Mouse (Mus musculus) erythroid progenitor cell, adult 5-6 weeks (primary cell): ENCODE measurements around the gene Ugt1a6a. TPM values are rescaled to one million over a fixed set of nuclear protein-coding genes. Genes with fewer than 3 reads are reported as not detected.
"Not testable (repeated sequence)": the region's sequence is repeated elsewhere in the genome, so short reads cannot be mapped to it uniquely, and the experiment has no call there.

Experiments used
- ATAC-seq: replicated peaks from 2 replicates; pipeline ENCODE4 v1.8.0; 2016; ENCODE audit warnings: moderate number of reproducible peaks, mild to moderate bottlenecking, moderate TSS enrichment, inconsistent platforms; ENCODE audit not compliant: poor library complexity, low FRiP score, severe bottlenecking
- total RNA-seq, 2 experiments: library from RNA; stranded (forward) in 1 of 2; stranded (reverse) in 1 of 2; fragments of 150-400 nt in 1 of 2; fragments of 186-747, 209-891 nt in 1 of 2; gene quantifications; 2 replicates each; pipeline versions ENCODE4 v1.2.3 to v1.2.4; 2015 to 2017; ENCODE audit warnings: low replicate concordance in 2 of 2

Ugt1a6a gene
- total RNA-seq, 2 experiments from 2014 or later = 5.9 TPM; not detected in 1

DNA sequence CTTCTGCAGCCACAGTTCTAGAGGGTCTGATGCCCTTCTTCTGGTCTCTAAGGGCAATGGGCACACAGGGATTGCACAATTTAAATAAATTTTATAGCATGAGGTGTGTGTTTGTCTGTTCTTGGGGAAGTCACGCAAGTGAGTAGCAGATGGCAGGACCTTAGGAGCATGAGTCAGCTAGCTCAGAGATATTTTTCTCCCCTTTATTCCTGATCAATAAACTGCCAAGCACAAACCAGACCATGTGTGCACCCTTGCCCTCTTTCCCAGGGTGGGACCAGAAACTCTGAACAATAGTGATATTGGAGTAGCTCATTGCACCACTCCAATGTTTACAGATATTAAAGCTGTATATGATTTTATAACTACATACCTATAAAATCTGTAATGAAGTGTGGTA, 4.4 kb upstream of the Ugt1a6a start:
- ATAC-seq = not testable (repeated sequence)

DNA sequence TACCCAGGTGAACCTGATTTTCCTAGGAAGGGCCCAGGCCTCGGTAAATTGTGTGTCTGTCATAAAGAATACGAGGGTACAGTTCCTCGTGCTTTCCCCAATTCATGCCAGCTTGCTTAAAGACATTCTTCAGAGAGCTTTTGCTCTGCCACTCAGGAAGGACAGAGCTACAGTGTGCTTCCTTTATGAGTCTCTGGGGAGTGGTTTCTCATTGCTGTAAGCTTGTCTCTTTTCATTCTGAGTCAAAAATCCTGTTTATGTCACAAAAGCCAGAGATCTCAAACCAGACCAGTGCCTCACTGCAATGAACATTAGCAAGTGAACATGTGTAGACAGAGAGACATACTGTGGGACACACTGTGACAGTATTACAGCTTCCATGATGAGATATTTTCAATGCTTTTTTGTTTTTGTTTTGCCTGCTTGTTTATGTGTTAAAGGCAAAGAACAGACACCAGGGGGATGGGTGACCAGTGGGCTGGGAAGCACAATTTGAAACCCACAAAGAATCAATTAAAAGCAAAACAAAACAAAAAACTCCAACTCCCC, 627 bp upstream of the Ugt1a6a start:
- ATAC-seq = no peak

DNA sequence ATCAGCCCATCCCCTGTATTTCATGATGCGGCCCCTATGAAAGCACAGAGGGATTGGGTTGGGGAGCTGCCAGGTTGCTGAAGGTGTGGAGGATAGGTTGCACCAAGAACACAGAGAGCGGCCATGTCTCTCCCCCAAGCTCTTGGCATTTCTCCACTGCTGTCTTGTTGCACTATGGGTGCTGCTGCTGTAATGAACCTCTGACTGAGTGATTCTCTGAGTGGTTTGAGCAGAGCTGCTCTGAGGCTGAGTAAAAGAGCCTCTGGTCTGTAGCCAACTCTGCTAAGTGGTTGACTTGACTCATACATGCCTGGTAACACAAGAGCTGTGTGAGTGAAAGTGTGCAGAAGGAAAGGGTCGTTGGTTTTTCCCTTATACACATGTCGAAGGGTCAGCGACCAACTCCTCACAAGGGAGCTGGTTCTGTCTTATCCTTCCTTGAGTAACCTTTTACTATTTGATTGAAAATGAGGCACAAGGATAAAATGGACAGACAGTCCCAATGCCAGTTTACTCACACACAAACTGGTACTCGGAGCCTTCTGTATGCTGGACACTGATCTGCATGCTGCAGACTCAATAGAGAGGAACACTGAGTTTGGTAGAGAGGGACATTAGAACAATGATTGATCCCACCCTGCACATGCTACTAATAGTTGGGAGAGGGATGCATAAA, 758 bp downstream of the Ugt1a6a start:
- ATAC-seq = not testable (repeated sequence)

DNA sequence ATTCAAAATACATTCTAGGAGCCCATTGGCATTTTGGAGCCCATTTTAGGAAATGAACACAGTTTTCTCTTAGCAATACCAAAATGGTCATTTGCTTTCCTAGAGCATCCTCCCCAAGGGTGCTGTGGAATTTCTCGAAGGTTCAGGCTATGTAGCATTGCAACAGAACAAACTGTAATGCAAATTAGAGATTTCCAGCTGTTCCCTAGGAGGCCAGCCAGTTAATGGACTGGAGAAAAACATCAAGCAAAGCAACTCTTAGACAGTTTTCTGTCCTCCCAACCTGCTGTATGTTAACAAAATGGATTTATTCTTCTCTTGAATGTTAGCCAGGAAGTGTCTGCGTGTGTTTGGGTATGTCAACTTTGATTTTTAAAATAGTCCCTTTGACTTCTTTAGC, 2.0 kb downstream of the Ugt1a6a start:
- no peak for ATAC-seq

DNA sequence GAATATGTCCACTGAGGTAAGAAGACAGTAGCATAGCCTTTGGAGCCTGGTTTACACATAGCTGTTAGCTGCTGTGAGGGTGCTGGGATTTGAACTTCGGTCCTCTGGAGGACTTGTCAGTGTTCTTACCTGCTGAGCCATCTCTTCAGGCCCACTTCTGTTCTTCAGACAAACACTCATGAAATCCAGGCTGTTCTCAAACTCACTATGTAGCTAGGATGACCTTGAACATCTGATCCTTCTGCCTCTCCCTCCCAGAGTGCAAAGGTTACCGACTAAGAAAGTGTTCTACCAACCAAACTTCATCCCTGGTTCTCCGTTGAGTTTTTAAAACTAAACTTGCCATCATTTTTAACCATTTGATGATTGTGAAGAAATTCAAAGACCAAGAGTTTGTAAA, 2.7 kb downstream of the Ugt1a6a start:
- ATAC-seq = no peak

DNA sequence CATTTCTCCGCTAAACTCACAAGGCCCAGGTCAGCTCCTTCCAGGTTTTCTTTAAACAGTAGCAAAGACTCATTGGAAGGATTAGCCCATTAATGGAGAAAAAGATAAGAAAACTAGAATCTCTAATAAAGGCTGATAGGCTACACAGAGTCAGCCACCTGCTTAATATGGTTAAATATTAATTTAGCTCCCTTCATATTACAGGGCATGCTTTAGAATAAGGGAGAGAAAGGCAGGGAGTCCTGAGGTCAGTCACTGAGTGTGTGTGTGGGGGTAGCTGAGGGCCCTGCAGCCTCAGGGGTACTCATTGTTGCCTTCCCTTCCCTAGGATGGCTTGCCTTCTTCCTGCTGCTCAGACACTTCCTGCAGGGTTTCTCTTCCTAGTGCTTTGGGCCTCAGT, 3.5 kb downstream of the Ugt1a6a start:
- ATAC-seq = no peak

DNA sequence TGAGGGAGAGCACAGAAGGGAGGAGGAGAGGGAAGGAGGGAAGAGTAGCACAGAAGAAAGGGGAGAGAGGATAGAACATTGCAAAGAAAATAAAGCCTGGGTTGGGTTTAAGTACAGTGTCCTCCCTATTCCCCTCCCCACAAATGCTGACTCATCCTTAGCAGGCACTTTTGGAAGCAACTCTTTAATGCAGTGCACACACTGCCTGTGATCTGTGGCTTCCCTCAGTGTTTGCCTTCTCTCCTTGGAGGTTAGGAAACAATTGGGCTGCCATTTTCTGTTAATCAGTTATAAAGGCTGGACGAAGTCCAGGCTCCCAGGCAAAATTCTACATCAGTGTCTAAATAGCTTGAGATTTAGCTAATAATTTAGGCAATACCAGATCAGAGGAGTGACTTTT, 5.9 kb downstream of the Ugt1a6a start:
- peak; percentile 71 for ATAC-seq

DNA sequence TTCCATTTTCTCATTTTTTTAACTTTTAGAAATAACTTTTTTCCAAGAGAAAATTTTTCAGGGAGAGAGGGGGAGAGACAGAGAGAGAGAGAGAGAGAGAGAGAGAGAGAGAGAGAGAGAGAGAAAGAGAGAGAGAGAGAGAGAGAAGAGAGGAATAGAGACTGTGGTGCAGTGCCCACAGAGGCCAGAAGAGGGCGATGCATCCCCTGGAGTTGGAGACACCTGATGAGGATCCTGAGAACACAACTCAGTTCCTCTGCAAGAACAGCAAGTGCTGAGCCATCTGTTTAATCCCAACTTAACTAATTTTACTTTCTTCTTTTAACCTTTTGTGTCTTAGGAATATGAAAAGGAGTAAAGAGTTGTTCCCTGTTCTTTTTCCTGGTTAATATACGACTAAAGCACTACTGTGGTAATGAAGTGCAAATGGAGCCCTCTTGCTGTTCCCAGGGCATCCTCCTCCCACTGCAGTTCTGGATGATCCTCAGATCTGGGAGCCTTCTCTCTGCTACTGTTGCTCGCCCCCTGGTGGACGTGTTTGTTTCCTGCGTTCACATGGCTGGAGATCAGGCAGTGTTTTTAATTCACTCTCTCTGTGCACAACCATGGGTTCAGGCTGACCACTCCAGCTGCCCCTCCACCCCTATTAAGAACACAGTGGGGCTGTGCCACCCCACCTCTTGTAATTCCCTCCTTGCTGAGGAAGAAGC, 9.5 kb downstream of the Ugt1a6a start:
- ATAC-seq = peak; percentile 75

DNA sequence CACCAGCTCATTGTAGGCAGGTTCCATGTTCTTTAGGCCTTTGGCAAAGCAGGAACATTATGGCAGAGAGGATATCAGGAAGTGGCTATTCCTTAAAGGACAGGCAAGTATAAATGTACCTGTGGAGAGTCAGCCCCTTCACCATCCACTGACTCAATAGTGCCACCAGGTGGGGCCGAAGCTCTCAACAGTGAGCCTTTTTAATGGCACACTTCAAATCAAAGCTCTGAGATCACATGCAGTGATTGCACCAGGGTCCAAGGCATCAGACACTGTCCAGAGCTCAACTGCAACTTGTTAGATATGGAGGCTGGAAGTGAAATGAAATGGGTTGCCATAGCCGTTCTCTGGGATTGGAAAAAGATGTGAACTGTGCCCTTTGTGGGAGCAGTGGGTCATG, 10.7 kb downstream of the Ugt1a6a start:
- ATAC-seq = not testable (repeated sequence)

DNA sequence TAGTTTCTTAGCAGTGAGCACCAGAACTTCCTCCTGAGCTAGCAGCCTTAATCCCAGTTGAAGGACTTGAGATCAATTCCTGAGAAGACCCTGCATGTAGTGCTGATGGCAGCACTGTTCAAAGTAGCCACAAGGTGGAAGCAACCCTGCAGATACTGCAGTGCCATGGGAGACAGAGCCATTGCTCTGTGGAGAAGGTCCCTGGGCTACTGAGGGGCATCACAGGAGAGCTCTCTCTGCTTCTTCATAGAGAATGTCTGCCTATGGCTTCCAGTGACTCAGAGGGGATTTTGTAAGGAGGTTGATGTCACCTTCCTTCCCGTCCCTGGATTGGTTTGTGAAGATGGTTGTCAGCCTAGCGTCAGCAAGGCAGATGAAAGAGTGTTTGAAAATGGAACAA, 15.5 kb downstream of the Ugt1a6a start:
- ATAC-seq = not testable (repeated sequence)

DNA sequence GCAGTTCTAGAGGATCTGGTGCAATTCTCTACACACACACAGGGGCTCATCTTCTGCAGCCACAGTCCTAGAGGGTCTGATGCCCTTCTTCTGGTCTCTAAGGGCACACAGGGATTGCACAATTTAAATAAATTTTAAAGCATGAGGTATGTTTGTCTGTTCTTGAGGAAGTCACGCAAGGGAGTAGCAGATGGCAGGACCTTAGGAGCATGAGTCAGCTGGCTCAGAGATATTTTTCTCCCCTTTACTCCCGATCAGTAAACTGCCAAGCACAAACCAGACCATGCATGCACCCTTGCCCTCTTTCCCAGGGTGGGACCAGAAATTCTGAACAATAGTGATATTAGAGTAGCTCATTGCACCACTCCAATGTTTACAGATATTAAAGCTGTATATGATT, 23.8 kb downstream of the Ugt1a6a start:
- no peak for ATAC-seq

DNA sequence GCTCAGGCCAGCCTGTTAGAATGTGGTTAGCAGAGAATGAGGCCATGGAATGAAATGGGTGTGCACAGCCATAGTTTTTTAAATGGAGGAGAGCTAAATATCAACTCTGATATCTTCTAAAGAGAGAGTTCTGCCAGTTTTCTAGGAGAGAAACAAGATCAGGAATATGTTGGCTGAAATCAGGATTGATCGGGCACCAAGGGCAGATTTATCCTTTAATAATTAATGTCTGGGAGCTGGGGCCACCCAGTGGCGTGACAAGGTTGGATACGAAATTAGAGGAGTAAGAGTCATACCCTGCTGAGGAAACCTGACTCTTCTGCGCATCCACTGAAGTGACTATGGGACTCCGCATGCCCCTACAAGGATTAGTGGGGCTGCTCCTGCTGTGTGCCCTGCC, 31.1 kb downstream of the Ugt1a6a start, which contains the start of gene Ugt1a5:
TSS of gene Ugt1a5 (plus strand) at position 302 of the 400 bp plus-strand sequence.
- ATAC-seq = no peak

DNA sequence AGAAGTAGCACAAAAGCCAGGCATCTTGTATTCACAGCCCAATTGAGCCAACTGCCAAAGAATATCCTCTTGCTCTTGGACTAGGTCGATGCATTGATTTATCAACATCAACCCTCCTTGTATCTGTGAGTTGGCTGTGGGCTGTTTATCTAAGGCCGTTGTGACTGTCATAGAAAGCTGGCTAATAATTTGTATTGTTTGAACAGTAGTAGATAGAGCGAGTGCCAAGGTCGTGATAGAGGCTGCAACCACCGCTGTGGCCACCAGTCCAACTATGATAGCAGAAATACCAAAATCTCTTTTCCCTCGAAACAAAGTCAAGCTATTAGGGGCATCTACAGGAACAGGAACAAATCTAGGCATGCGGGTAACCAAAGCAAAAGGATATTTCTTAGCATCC, 37.6 kb downstream of the Ugt1a6a start:
- ATAC-seq = not testable (repeated sequence)

DNA sequence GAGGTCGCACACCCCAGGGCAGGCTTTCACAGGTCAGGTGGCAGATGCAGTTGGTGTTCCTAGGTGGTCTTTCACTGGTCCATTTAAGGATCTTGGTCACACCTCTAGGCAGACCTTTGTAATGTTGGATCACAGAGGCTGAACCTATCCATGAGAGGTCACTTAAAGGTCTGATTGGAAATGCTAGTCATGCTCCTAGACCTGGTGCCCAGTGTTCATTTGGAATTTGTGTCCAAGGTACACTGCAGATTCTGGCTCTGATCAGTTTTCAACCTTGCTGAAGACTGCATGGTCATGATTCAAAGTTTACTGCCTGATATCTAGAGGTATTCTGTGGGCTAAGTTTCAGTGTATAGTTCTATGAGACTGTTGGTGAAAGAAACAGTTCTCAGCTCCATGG, 45.0 kb downstream of the Ugt1a6a start:
- ATAC-seq = no peak

DNA sequence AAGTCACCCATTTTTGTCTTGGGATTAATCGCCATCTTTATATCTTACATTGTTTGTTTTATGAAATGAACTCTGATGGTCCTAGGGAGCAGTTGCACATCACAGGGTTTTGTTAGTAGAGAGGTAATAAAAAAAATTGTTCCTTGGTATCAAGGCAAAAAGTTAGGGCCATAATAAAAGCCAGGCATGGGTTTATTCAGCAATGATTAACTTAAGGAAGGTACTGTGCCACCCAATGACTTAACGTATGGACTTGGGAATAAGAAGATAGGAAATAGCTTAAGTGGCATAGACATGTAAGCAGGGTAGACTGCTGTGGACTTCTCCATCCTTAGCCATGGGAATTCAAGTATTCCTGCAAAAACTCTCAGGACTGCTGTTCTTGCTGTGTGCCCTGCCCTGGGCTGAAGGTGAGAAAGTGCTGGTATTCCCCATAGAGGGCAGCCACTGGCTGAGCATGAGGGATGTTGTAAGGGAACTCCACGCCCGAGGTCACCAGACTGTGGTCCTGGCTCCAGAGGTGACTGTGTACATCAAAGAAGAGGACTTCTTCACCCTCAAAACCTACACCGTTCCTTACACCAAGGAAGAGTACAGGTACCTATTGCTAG, 51.8 kb downstream of the Ugt1a6a start:
- ATAC-seq = no peak

DNA sequence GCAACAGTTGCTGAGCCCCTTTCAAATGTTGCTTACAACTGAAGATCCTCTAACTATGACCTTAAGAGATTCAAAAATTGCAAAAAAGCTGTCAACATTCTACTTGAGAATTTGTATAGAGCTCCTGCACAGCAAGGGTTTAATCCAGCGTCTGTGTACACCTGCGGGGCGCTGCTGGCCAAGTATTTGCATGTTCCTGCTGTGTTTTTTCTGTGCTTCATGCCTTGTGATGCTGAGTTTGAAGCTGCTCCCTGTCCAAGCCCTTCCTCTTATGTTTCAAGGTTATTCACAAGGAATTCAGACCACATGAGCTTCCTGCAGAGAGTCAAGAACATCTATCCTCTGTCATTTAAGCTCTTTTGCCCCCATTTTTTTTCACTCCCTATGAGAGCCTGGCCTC, 57.5 kb downstream of the Ugt1a6a start:
- no peak for ATAC-seq

DNA sequence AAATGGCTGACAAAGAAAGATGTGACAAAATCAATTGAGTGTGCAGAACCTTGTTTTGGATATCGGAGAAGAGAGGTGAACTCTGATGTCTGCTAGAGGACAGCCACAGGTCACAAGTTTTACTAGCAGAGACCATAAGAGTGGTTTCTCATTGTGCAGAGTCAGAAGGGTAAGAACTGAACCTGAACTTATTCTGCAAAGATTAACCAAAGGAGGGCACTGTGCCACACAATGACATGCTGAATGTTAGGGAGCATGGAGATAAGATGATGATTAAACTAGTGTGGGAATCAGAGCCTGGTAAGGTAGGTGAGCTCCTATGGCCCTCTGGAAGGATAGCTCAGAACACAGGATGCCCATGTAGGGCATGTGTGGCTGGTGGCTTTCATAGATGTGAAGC, 61.1 kb downstream of the Ugt1a6a start:
- no peak for ATAC-seq

DNA sequence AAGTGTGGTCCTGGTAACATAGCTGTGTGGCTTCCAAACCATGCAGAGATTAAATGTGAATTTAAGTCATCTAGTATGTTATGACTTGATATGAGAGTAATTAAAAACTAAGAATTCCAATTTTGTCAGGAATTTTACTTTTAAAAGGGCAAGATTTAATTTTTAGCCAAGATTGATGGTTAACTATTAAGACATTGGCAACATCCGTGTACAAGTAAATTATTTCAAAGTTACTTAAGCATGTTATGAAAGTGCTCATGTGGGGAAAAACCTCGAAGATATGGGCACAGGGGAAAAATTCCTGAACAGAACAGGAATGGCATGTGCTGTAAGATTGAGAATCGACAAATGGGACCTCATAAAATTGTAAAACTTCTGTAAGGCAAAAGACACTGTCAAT, 62.8 kb downstream of the Ugt1a6a start:
- no peak for ATAC-seq

DNA sequence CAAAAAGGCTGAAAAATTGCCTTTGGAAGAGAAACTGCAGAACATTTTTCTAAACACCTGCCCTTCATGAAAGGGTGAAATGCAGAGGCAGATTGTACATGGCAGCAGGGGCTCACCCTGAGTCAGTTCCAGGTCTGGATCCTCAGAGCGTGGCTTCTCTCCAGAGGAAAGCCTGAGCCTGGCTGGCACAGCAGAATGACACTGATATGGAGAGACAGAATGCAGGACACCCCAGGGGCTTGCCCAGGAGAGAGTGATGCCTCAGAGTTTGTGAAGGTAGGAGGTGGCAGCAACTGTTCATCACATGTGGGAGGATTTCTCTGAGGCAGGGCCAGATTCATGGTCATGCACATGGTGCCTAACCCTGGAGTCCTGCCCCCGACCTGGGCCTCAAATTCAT, 65.4 kb downstream of the Ugt1a6a start:
- no peak for ATAC-seq

DNA sequence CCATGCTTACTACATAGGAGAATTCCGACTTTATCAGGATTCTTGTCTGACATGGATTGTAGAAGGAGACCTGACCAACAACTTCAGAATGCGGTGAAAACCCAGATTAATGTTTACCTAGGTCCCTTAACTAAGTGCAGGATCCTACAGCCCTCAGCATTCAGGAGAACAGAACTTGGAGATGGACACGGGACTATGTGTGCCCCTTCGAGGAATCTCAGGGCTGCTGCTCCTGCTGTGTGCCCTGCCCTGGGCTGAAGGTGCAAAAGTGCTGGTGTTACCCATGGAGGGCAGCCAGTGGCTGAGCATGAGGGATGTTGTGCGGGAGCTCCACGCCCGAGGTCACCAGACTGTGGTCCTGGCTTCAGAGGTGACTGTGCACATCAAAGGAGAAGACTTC, 65.8 kb downstream of the Ugt1a6a start, which contains the start of gene Ugt1a2:
TSS of gene Ugt1a2 (plus strand) at position 146 of the 400 bp plus-strand sequence.
- ATAC-seq = no peak
